ENCODE assay signal across 8 mouse cellular contexts in the genomic region with DNA sequence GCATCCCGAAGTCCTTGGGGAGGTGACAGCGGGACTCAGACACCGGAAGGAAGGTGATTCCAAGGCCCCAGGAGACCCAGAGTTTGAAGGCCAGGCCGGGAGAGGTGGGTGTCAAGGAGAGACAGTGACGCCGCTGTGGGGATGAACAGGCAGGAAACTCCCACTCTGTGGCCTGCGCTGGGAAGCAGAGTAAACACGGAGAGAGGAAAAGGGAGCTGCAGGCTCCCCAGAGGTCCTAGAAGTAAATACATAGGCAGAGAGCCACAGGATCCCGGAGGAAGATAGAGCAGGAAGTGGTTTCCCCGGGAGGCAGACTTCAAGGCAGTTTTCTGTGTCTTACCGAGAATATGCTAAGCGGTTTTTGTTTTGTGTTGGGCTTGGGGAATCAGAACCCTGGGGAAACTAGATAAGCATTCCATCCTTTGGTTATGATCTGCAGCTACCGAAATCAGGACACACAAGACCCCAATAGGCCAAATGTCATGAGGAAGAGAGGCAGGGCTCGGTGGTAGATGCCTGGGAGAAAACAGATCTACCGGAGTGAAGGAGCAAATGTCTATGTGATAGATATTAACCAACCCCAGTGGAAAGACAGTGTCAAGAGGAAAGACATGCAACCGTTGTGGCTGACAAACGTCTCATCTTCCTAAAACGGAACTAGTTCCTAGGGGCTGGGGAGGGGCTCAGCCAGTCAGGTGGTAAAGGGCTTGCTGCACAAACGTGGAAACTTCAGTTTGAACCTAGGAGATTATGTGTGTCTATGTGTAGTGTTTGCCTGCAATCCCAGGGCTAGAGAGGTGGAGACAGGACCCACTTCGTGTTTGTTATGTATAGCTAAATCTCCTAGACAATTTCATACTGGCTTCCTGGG. TPM values are rescaled to one million over a fixed set of nuclear protein-coding genes. Genes with fewer than 3 reads are reported as not detected.
DNase-seq lines count a peak whose midpoint lies in the region; ATAC-seq and TF ChIP-seq lines count a peak whose summit lies in the region.

No protein-coding gene starts in this region.

- H3K27me3 ChIP-seq in ES-Bruce4 (ENCODE audit: control insufficient read depth, insufficient read depth, low read length, poor library complexity, severe bottlenecking): no peaks in the 10 kb centered on the region
- no peaks in the 10 kb centered on the region for H3K27me3 ChIP-seq in limb, embryonic 12.5 days
- no peaks in the 10 kb centered on the region for H3K27me3 ChIP-seq in midbrain, embryonic 13.5 days

- no peaks in the 10 kb centered on the region for H3K36me3 ChIP-seq in ES-Bruce4 (ENCODE audit: control insufficient read depth, insufficient read depth, low read length, poor library complexity, severe bottlenecking)
- no peaks in the 10 kb centered on the region for H3K36me3 ChIP-seq in limb, embryonic 12.5 days
- H3K36me3 ChIP-seq in midbrain, embryonic 13.5 days: no peaks in the 10 kb centered on the region

- TF ChIP-seq EP300 in ES-Bruce4 (IDR thresholded peaks at IDR 0.05; ENCODE audit: insufficient read depth, low read depth, low read length): no peak

- intact Hi-C loops in heart, postnatal 14 days (cut with DNase I): no loop called here

- peak overlapping the region; percentile 89 for H3K27ac ChIP-seq in ES-Bruce4 (ENCODE audit: insufficient read depth, low read length)
- H3K27ac ChIP-seq in limb, embryonic 12.5 days: peak overlapping the region; percentile 41
- no peak overlapping the region for H3K27ac ChIP-seq in midbrain, embryonic 13.5 days

- ATAC-seq in limb, embryonic 12.5 days (ENCODE audit: insufficient number of reproducible peaks, insufficient read depth, low FRiP score, low TSS enrichment, low read depth): no peak
- no peak for ATAC-seq in midbrain, embryonic 13.5 days

- peaks cover 5% of the 10 kb centered on the region for H3K4me1 ChIP-seq in ES-Bruce4 (ENCODE audit: control insufficient read depth, insufficient read depth, low read length)
- peaks cover 9% of the 10 kb centered on the region for H3K4me1 ChIP-seq in limb, embryonic 12.5 days (replicated peaks)
- peaks cover 7% of the 10 kb centered on the region for H3K4me1 ChIP-seq in midbrain, embryonic 13.5 days (replicated peaks)

- TF ChIP-seq POLR2A in ES-Bruce4 (IDR thresholded peaks at IDR 0.05; ENCODE audit: insufficient read depth, low read length): no peak

- H3K4me3 ChIP-seq in ES-Bruce4 (ENCODE audit: low read depth, low read length): peak overlapping the region; percentile 54
- peak overlapping the region; percentile 26 for H3K4me3 ChIP-seq in limb, embryonic 12.5 days (replicated peaks)
- no peak overlapping the region for H3K4me3 ChIP-seq in midbrain, embryonic 13.5 days (replicated peaks)

- DNase-seq in adrenal gland, postnatal 25 days: peak; percentile 35
- DNase-seq in heart, postnatal 14 days: peak; percentile 44 to 57
- DNase-seq in right cerebral cortex, postnatal 14 days: no peak
- no peak for DNase-seq in urinary bladder, adult 18-20 months (ENCODE audit: low spot score in 2 of 2)
- no peak for DNase-seq in gastrocnemius, postnatal 4 days (ENCODE audit: low spot score in 2 of 2)

- H3K4me2 ChIP-seq in limb, embryonic 12.5 days: peak overlapping the region; percentile 54
- peak overlapping the region; percentile 10; the same call in 1 of the 2 replicates for H3K4me2 ChIP-seq in midbrain, embryonic 13.5 days (replicated peaks)

- peak overlapping the region; percentile 40 for H3K9ac ChIP-seq in ES-Bruce4 (ENCODE audit: low read depth, poor library complexity, severe bottlenecking)
- H3K9ac ChIP-seq in limb, embryonic 12.5 days (replicated peaks): peak overlapping the region; percentile 42; the same call in 1 of the 2 replicates
- H3K9ac ChIP-seq in midbrain, embryonic 13.5 days (replicated peaks): no peak overlapping the region

- 25% methylated on average over 20 of the region's 20 CpGs for WGBS in limb, embryonic 12.5 days
- whole genome bisulfite sequencing in midbrain, embryonic 13.5 days: 34% methylated on average over 20 of the region's 20 CpGs

- H3K9me3 ChIP-seq in ES-Bruce4 (replicated peaks; ENCODE audit: control insufficient read depth, insufficient read depth, low read length, poor library complexity, severe bottlenecking): no peaks in the 10 kb centered on the region
- no peaks in the 10 kb centered on the region for H3K9me3 ChIP-seq in limb, embryonic 12.5 days
- no peaks in the 10 kb centered on the region for H3K9me3 ChIP-seq in midbrain, embryonic 13.5 days

- TF ChIP-seq CTCF in ES-Bruce4 (IDR thresholded peaks at IDR 0.05; ENCODE audit: low read depth, low read length): no peak

RNA-seq across cellular contexts. Expression of gene Mymx, which starts 17.7 kb away (rescaled TPM):
- 19.2 and 22.6 TPM in 2 replicates for polyA plus RNA-seq in ES-Bruce4 (2011; ENCODE audit: insufficient read depth, insufficient read length, low read depth, missing spikeins)
- total RNA-seq in adrenal gland, postnatal 25 days (2021): not detected in 2 replicates
- not detected for total RNA-seq in heart, postnatal 14 days (2021)
- 15.8 and 16.4 TPM in 2 replicates for polyA plus RNA-seq in limb, embryonic 12.5 days (2016; fragmentation: Nextera tagmentation; extraction: Ambion mirVana)
- not detected in 2 replicates for polyA plus RNA-seq in midbrain, embryonic 13.5 days (2015; fragmentation: Nextera tagmentation; extraction: Ambion mirVana)
- 10 to 100 TPM; 42.8 to 44.3 TPM for total RNA-seq in gastrocnemius, postnatal 4 days (2021)

RNA-seq across cellular contexts. Expression of gene Slc29a1, which starts 20.2 kb away (rescaled TPM):
- 132 and 134 TPM in 2 replicates for polyA plus RNA-seq in ES-Bruce4 (2011; ENCODE audit: insufficient read depth, insufficient read length, low read depth, missing spikeins)
- total RNA-seq in adrenal gland, postnatal 25 days (2021): 151 and 173 TPM in 2 replicates
- total RNA-seq in heart, postnatal 14 days (2021): 10 to 100 TPM; 75.0 to 80.7 TPM
- 55.4 and 58.7 TPM in 2 replicates for polyA plus RNA-seq in limb, embryonic 12.5 days (2016; fragmentation: Nextera tagmentation; extraction: Ambion mirVana)
- polyA plus RNA-seq in midbrain, embryonic 13.5 days (2015; fragmentation: Nextera tagmentation; extraction: Ambion mirVana): 29.7 and 30.4 TPM in 2 replicates
- total RNA-seq in gastrocnemius, postnatal 4 days (2021): 100 to 1,000 TPM; 148 to 166 TPM

RNA-seq across cellular contexts. Expression of gene Capn11, which starts 39.5 kb away (rescaled TPM):
- polyA plus RNA-seq in ES-Bruce4 (2011; ENCODE audit: insufficient read depth, insufficient read length, low read depth, missing spikeins): 1.4 and 1.9 TPM in 2 replicates
- total RNA-seq in adrenal gland, postnatal 25 days (2021): 0.46 TPM in 1 of 2 replicates, not detected in the other
- total RNA-seq in heart, postnatal 14 days (2021): under 1 TPM; 0.81 to 0.98 TPM
- 0.65 and 0.83 TPM in 2 replicates for polyA plus RNA-seq in limb, embryonic 12.5 days (2016; fragmentation: Nextera tagmentation; extraction: Ambion mirVana)
- 0.52 and 0.92 TPM in 2 replicates for polyA plus RNA-seq in midbrain, embryonic 13.5 days (2015; fragmentation: Nextera tagmentation; extraction: Ambion mirVana)
- total RNA-seq in gastrocnemius, postnatal 4 days (2021): 1 to 10 TPM in 1 of 2 experiments, under 1 TPM in 1; 0.10 to 1.5 TPM

RNA-seq across cellular contexts. Expression of gene Hsp90ab1, which starts 46.5 kb away (rescaled TPM):
- polyA plus RNA-seq in ES-Bruce4 (2011; ENCODE audit: insufficient read depth, insufficient read length, low read depth, missing spikeins): 3,626 and 3,708 TPM in 2 replicates
- 1,940 and 2,378 TPM in 2 replicates for total RNA-seq in adrenal gland, postnatal 25 days (2021)
- 100 to 1,000 TPM; 897 to 986 TPM for total RNA-seq in heart, postnatal 14 days (2021)
- polyA plus RNA-seq in limb, embryonic 12.5 days (2016; fragmentation: Nextera tagmentation; extraction: Ambion mirVana): 1,474 and 1,563 TPM in 2 replicates
- polyA plus RNA-seq in midbrain, embryonic 13.5 days (2015; fragmentation: Nextera tagmentation; extraction: Ambion mirVana): 1,587 and 1,677 TPM in 2 replicates
- total RNA-seq in gastrocnemius, postnatal 4 days (2021): 1,000 to 10,000 TPM; 1,179 to 1,260 TPM

RNA-seq across cellular contexts. Expression of gene Slc35b2, which starts 55.9 kb away (rescaled TPM):
- polyA plus RNA-seq in ES-Bruce4 (2011; ENCODE audit: insufficient read depth, insufficient read length, low read depth, missing spikeins): 28.2 and 31.7 TPM in 2 replicates
- total RNA-seq in adrenal gland, postnatal 25 days (2021): 59.6 and 74.2 TPM in 2 replicates
- total RNA-seq in heart, postnatal 14 days (2021): 10 to 100 TPM; 28.8 to 29.9 TPM
- 96.9 and 106 TPM in 2 replicates for polyA plus RNA-seq in limb, embryonic 12.5 days (2016; fragmentation: Nextera tagmentation; extraction: Ambion mirVana)
- polyA plus RNA-seq in midbrain, embryonic 13.5 days (2015; fragmentation: Nextera tagmentation; extraction: Ambion mirVana): 89.2 and 95.3 TPM in 2 replicates
- total RNA-seq in gastrocnemius, postnatal 4 days (2021): 10 to 100 TPM; 44.4 to 52.7 TPM

Comparison
In these comparisons a context has a peak if more than half of its experiments do, and no peak if none do; other contexts are left out.
1. DNase-seq: peak in adrenal gland, postnatal 25 days (single experiment) and heart, postnatal 14 days (2 of 2); none in right cerebral cortex, postnatal 14 days (single experiment), urinary bladder, adult 18-20 months (0 of 2) and gastrocnemius, postnatal 4 days (0 of 2).
2. RNA of gene Mymx, which starts 17.7 kb away (total RNA-seq): 42.8 to 44.3 TPM in gastrocnemius, postnatal 4 days; not detected in adrenal gland, postnatal 25 days and not detected in heart, postnatal 14 days; every median in the first group is over 10 times any median in the second.